Mouse (Mus musculus): ENCODE data around the gene Olfr284. TPM values are rescaled to one million over a fixed set of nuclear protein-coding genes. Genes with fewer than 3 reads are reported as not detected.

Gene Olfr284
- polyA plus RNA-seq (2014; fragmentation: Illumina TruSeq; extraction: RNeasy Lipid Tissue Mini Kit (QIAGEN cat#74804); ENCODE audit: insufficient read depth, low read depth, low replicate concordance), result not detected

GRCm38 (mm10) chr15:98340887-98341286 is at the start of gene Olfr284:
Olfr284 (minus strand) TSS chr15:98340987.

GRCm38 (mm10) chr15:98380846-98381245 is 40.1 kb upstream of the Olfr284 start, which contains the start of gene Olfr283:
Olfr283 (minus strand) TSS chr15:98380946.

GRCm38 (mm10) chr15:98317177-98317724 is 23.5 kb downstream of the Olfr284 start, which contains the start of gene Olfr285:
Olfr285 (minus strand) TSS chr15:98317353.

GRCm38 (mm10) chr15:98295628-98296551 is 44.9 kb downstream of the Olfr284 start, which contains the start of gene Zfp641:
Zfp641 (minus strand) TSS chr15:98296161.

Other genes starting within 250 kb of the Olfr284 start
- gene Pfkm, start 248.4 kb downstream of the Olfr284 start, polyA plus RNA-seq (2014; fragmentation: Illumina TruSeq; extraction: RNeasy Lipid Tissue Mini Kit (QIAGEN cat#74804); ENCODE audit: insufficient read depth, low read depth, low replicate concordance), result 14.2 TPM
- 8.0 TPM for gene Senp1, start 247.2 kb downstream of the Olfr284 start, polyA plus RNA-seq (2014; fragmentation: Illumina TruSeq; extraction: RNeasy Lipid Tissue Mini Kit (QIAGEN cat#74804); ENCODE audit: insufficient read depth, low read depth, low replicate concordance)
- 16.7 TPM for gene Asb8, start 175.4 kb downstream of the Olfr284 start, polyA plus RNA-seq (2014; fragmentation: Illumina TruSeq; extraction: RNeasy Lipid Tissue Mini Kit (QIAGEN cat#74804); ENCODE audit: insufficient read depth, low read depth, low replicate concordance)
- 2.8 TPM for gene Ccdc184, start 173.8 kb downstream of the Olfr284 start, polyA plus RNA-seq (2014; fragmentation: Illumina TruSeq; extraction: RNeasy Lipid Tissue Mini Kit (QIAGEN cat#74804); ENCODE audit: insufficient read depth, low read depth, low replicate concordance)
- gene Olfr288, start 145.4 kb downstream of the Olfr284 start, polyA plus RNA-seq (2014; fragmentation: Illumina TruSeq; extraction: RNeasy Lipid Tissue Mini Kit (QIAGEN cat#74804); ENCODE audit: insufficient read depth, low read depth, low replicate concordance), result not detected
- gene Gm44579, start 120.0 kb downstream of the Olfr284 start, polyA plus RNA-seq (2014; fragmentation: Illumina TruSeq; extraction: RNeasy Lipid Tissue Mini Kit (QIAGEN cat#74804); ENCODE audit: insufficient read depth, low read depth, low replicate concordance), result not detected
- not detected for gene Olfr287, start 119.9 kb downstream of the Olfr284 start, polyA plus RNA-seq (2014; fragmentation: Illumina TruSeq; extraction: RNeasy Lipid Tissue Mini Kit (QIAGEN cat#74804); ENCODE audit: insufficient read depth, low read depth, low replicate concordance)
- not detected for gene Olfr286, start 106.5 kb downstream of the Olfr284 start, polyA plus RNA-seq (2014; fragmentation: Illumina TruSeq; extraction: RNeasy Lipid Tissue Mini Kit (QIAGEN cat#74804); ENCODE audit: insufficient read depth, low read depth, low replicate concordance)
- not detected for gene H1fnt, start 83.7 kb downstream of the Olfr284 start, polyA plus RNA-seq (2014; fragmentation: Illumina TruSeq; extraction: RNeasy Lipid Tissue Mini Kit (QIAGEN cat#74804); ENCODE audit: insufficient read depth, low read depth, low replicate concordance)
- 6.0 TPM for gene Zfp641, start 44.8 kb downstream of the Olfr284 start, polyA plus RNA-seq (2014; fragmentation: Illumina TruSeq; extraction: RNeasy Lipid Tissue Mini Kit (QIAGEN cat#74804); ENCODE audit: insufficient read depth, low read depth, low replicate concordance)
- gene Olfr285, start 23.6 kb downstream of the Olfr284 start, polyA plus RNA-seq (2014; fragmentation: Illumina TruSeq; extraction: RNeasy Lipid Tissue Mini Kit (QIAGEN cat#74804); ENCODE audit: insufficient read depth, low read depth, low replicate concordance), result not detected
- gene Olfr283, start 40.0 kb upstream of the Olfr284 start, polyA plus RNA-seq (2014; fragmentation: Illumina TruSeq; extraction: RNeasy Lipid Tissue Mini Kit (QIAGEN cat#74804); ENCODE audit: insufficient read depth, low read depth, low replicate concordance), result not detected
- gene Olfr282, start 90.2 kb upstream of the Olfr284 start, polyA plus RNA-seq (2014; fragmentation: Illumina TruSeq; extraction: RNeasy Lipid Tissue Mini Kit (QIAGEN cat#74804); ENCODE audit: insufficient read depth, low read depth, low replicate concordance), result not detected
- gene Olfr281, start 111.6 kb upstream of the Olfr284 start, polyA plus RNA-seq (2014; fragmentation: Illumina TruSeq; extraction: RNeasy Lipid Tissue Mini Kit (QIAGEN cat#74804); ENCODE audit: insufficient read depth, low read depth, low replicate concordance), result not detected
- gene OR5BS1P, start 128.9 kb upstream of the Olfr284 start, polyA plus RNA-seq (2014; fragmentation: Illumina TruSeq; extraction: RNeasy Lipid Tissue Mini Kit (QIAGEN cat#74804); ENCODE audit: insufficient read depth, low read depth, low replicate concordance), result not detected
- not detected for gene Lalba, start 141.7 kb upstream of the Olfr284 start, polyA plus RNA-seq (2014; fragmentation: Illumina TruSeq; extraction: RNeasy Lipid Tissue Mini Kit (QIAGEN cat#74804); ENCODE audit: insufficient read depth, low read depth, low replicate concordance)
- not detected for gene Olfr279, start 151.4 kb upstream of the Olfr284 start, polyA plus RNA-seq (2014; fragmentation: Illumina TruSeq; extraction: RNeasy Lipid Tissue Mini Kit (QIAGEN cat#74804); ENCODE audit: insufficient read depth, low read depth, low replicate concordance)
- 30.1 TPM for gene Kansl2, start 193.3 kb upstream of the Olfr284 start, polyA plus RNA-seq (2014; fragmentation: Illumina TruSeq; extraction: RNeasy Lipid Tissue Mini Kit (QIAGEN cat#74804); ENCODE audit: insufficient read depth, low read depth, low replicate concordance)
- 16.8 TPM for gene Ccnt1, start 229.9 kb upstream of the Olfr284 start, polyA plus RNA-seq (2014; fragmentation: Illumina TruSeq; extraction: RNeasy Lipid Tissue Mini Kit (QIAGEN cat#74804); ENCODE audit: insufficient read depth, low read depth, low replicate concordance)
- gene 4930415O20Rik, start 230.0 kb upstream of the Olfr284 start, polyA plus RNA-seq (2014; fragmentation: Illumina TruSeq; extraction: RNeasy Lipid Tissue Mini Kit (QIAGEN cat#74804); ENCODE audit: insufficient read depth, low read depth, low replicate concordance), result 0.54 TPM

Measured in lung, adult 10 weeks (tissue).